Mouse (Mus musculus) small intestine, adult 2 months (tissue): ENCODE results near the gene Ifnab.

ENCODE experiments used
- CTCF ChIP-seq: fragments of 200-500 bp; IDR thresholded peaks from 2 replicates; pipeline ENCODE4 v1.5.1; 2012; ENCODE audit warnings: low read depth, mild to moderate bottlenecking, control low read depth, inconsistent platforms, low read length, moderate library complexity, mixed read lengths; ENCODE audit not compliant: insufficient replicate concordance, insufficient read length; ENCODE audit errors: extremely low read depth
- POLR2A ChIP-seq: fragments of 200-500 bp; IDR thresholded peaks from 2 replicates; pipeline ENCODE4 v1.6.1; 2012; ENCODE audit warnings: low read depth, mild to moderate bottlenecking, control low read depth, inconsistent platforms, low read length, moderate library complexity

GRCm38 (mm10) chr4:88721791-88722721, 30.9 kb upstream of the Ifnab start, which contains the start of the genes Gm26566 and Klhl9:
- TF ChIP-seq CTCF, result no peak
- TF ChIP-seq POLR2A, result peak; percentile 86
